Mouse (Mus musculus) kidney, adult 8-10 months (tissue): ENCODE measurements around the gene Nrcam.
A peak's percentile ranks its signal among the peaks of the same experiment; 100 is the strongest.

ENCODE experiments used
- DNase-seq, 2 experiments: peaks; one replicate each; pipeline ENCODE4 v3.0.0; 2022

Gene Nrcam

DNA sequence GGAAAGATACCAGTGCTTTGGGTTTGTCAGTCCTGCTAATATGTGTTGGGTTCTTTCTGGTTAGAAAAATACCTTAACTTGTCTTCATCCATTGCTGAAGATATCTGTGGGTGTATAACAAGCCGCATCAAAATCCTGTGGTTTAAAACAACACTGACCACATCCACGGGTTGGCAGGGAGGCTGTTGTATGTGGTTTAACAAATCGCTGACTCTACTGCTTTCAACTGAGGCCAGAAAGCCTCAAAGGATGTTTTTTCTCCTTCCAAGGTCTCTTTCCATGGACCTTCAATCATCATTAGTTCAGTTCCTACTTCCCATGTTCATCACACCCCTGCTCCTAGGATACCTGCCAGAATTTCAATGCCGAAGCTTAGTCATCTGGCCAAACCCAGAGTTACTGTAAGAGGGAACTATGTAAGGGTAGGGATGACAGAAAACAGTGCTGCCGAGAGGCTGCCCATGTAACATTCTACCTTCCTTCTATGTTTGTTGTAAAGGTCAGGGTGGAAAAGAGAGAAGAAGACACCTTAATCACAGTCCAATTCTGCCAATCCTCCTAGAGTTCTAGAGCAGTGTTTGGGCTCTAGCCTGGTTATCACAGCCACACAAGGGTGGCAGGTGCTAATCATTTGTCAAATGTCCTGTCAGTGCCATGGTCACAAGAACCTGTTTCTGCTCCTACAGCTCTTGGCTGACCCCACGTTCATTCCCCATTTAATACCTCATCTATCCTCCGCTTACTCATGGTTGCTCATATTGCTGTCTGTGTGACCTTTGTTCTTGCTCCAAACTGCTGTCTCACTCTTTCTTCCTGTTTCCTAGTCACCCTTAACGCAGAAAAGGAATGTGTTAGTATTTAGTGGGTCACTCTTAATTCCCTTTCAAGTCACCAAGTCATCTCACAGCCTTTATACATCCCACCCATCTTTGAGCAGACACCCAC lies 196.2 kb downstream of the Nrcam start:
- peak; percentile 12 to 23 for DNase-seq

DNA sequence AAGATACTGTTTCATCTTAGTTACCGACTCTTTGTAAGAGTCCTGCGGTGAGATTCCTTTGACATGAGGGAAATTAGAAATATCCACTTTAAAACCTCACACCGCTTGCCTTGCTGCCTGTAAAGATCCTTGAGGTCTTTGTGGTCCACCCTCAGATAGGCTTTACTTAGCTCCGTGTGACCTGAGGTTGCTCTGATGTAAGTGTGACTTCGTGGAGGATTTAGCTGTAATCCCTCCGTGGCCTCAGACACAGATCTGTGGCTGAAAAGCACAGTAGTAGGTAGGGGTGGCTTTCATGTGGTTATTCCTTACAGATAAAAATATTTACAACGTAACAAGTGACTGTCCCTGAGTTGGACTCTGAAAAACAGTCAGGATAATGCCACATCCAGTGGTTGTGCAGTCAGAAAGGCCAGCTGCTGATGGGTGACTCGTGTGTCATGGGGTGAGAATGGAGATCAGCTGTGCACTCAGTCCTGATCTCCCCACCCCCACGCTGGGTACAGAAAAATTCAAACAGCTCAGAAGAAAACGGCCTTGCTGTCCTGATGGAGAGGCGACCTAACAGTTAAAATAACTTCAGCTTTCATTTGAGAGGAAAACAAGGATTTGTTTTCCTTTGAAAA lies 199.8 kb downstream of the Nrcam start:
- DNase-seq = no peak

DNA sequence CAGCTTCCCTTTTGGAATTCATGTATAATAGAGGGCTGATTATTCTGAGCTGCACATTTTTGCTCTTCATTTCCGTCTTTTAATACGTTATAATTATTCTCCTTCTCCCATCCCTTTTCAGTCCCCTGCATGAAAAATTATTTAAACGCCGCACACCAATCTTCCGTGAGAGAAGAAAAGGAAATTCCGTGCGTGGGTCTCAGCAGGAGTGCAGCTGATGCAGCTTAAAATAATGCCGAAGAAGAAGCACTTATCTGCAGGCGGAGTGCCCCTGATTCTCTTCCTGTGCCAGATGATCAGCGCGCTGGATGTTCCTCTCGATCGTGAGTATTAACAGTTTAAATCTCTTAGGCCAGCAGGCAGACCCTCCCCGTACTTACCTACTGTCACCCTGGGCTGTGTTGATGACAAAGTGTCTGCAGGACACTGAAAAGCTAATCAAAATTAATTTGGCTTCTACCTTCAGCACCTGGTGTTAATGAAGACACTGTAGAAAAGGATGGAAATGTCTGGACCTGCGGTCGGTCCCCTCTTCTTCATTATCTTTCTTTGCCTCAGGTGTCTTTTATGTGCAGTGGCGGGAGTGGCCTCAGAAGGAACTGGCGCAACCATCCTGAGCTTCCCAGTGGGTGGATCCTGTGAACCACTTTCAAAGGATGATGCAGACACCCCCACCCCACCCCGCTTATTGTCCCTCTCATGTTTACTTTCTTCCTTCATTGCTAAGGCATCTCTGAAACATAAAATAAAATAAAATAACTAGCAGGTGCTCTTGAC lies 203.8 kb downstream of the Nrcam start:
- DNase-seq = no peak

GRCm38 (mm10) chr12:44534100-44534633 lies 205.5 kb downstream of the Nrcam start:
- DNase-seq = no peak

DNA sequence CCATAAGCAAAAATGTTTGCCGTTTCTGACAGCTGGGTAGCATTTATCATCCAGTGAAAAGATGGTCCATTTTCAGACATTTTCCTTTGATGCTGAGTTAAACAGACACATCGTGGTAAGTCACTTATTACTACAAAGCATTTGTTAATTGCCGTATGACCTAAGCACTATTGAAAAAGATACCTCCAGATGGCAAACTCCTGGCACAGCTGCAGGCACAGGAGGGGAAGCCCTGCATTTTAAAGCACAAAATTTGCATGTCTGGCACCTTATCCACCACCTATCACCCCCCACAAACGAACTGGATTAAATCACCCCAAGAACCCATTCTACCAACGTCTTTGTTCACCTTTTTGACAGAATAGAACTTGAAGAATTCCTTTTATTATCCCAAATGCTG lies 206.9 kb downstream of the Nrcam start:
- no peak for DNase-seq

- DNase-seq = peak; percentile 46 to 82
Observed at GRCm38 (mm10) chr12:44547721-44548369, 219.2 kb downstream of the Nrcam start.

DNA sequence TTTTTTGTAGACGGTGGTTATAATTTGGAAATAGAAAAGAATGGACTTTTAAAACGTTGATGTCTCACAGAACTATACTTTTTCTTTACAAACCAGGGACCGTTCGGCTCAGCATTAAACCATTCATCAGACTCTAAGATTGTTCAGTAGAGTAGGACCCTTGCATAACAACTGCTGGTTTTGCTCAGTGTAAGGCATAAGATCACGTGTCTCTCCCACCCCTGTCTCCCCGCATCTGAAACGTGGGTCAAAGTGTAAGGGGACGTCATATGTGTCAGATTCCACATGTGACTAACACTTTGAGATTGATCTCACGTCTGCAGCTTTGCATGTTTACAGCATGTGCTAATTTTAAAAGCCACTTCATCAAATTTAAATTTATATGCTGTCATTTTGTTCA lies 219.8 kb downstream of the Nrcam start:
- DNase-seq = no peak

DNA sequence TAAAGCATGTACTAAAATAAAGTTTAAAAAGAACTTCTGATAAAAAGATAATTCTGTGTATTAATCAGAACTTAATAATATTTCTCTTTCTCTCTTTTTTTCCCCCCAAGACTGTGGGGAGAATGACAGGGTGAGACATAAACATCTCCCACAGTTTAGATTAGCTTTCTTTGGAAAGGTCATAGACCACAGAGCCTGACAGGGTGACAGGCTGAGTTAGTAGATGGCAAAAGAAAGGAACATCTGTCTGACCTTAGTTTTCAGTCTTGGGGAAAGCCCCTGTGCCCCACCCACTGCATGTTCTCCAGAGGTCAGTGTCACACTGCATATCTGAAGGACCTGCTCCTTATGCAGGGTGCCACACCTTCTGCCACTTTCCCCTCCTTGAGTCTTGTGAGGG lies 222.9 kb downstream of the Nrcam start:
- DNase-seq = no peak

- DNase-seq = no peak
Observed at GRCm38 (mm10) chr12:44554051-44554450, 225.4 kb downstream of the Nrcam start.

- DNase-seq = no peak
Observed at GRCm38 (mm10) chr12:44554808-44555207, 226.1 kb downstream of the Nrcam start.

GRCm38 (mm10) chr12:44560002-44560401 lies 231.3 kb downstream of the Nrcam start:
- DNase-seq = no peak

- no peak for DNase-seq
Observed at GRCm38 (mm10) chr12:44570070-44570469, 241.4 kb downstream of the Nrcam start.

GRCm38 (mm10) chr12:44572664-44573063 lies 244.0 kb downstream of the Nrcam start:
- DNase-seq = no peak

DNA sequence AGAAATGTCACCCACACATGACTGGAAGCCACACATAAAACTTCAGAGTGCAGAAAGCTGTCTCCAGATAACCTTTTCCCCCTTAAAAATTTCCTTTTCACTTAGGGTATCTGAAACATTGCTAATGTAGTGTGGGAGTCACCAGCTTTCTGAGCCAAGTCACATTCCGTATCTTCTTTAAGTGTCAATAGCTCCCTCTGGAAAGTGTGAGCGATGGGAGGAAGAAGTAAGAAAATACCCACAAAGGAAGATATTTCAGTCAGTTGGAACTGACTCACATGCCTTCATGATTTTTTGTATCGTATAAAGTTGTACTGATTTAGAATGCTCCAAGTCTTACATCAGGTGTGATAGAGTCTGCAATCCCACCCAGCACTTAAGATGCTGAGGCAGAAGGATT lies 245.5 kb downstream of the Nrcam start:
- DNase-seq = no peak

- DNase-seq = peak; percentile 24 to 67
Observed at GRCm38 (mm10) chr12:44601410-44602149, 272.9 kb downstream of the Nrcam start.

GRCm38 (mm10) chr12:44602269-44602957 lies 273.7 kb downstream of the Nrcam start:
- no peak for DNase-seq

DNA sequence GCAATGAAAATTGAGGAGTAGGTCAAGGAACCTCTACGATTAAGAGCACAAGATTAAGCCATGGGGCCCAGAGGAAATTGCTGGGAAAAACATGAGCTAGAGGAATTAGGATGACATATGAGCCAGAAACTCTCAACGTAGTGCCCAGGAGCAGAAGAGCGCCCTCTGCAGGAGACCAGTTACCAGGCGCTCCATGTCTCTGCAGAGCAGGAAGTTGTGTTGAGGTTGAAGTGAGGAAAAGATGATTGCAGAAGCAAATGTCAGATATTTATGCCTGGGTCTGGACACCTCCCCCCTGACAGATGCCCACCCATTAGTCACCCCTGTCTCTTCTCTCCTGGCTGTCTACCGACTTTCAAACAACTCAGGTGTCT lies 274.3 kb downstream of the Nrcam start:
- no peak for DNase-seq

DNA sequence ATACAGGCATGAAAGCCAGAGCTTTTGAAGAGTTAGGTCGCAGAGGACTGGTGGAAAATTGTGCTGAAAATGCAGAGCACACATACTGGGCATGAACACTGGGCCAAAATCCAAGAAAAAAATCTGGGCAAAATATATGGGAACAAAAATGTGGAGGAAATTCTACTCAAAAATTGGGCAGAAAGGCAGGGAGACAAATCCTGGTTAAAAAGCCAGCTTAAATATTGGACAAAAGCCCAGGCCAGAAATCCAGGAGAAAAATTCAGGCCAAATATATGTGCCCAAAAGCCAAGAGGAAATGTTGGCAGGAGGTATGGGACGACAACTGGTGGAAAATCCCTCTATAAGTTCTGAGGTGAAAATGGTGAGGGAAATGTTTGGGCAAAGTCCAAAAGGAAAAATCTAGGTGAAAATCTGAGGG lies 288.3 kb downstream of the Nrcam start:
- DNase-seq = no peak

GRCm38 (mm10) chr12:44617488-44617887 lies 288.8 kb downstream of the Nrcam start:
- no peak for DNase-seq

DNA sequence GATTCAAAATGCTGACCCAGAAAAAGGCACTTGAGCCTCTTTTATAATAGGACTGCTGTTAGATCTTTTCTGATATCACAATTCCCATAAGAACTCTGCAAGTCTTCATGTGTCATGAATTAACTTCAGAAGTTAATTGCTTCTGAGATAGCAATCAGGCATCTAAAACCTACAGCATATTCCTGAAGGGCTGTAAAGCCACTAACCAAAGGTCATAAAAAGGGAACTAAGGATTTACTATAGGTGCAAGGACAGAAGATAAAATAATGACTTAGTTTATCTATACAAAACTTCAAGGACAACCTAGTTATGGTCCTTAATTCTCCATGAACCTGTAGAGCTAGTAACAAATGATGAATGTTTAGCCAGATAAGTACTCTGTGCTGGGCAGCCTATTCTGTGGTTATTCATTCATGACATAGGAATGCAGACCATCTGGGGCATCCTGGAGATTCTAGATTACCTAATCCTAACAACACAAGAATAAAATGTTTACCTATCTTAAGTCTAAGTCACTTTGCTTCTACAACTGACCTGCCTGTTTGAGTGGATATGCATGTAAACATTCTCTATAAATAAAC lies 310.7 kb downstream of the Nrcam start:
- DNase-seq = peak; percentile 21 to 52

- DNase-seq = no peak
Observed at GRCm38 (mm10) chr12:44640579-44640978, 311.9 kb downstream of the Nrcam start.
